Mouse (Mus musculus): ENCODE data around the gene Zfp458.
"Not testable (repeated sequence)": the region's sequence is repeated elsewhere in the genome, so short reads cannot be mapped to it uniquely, and the experiment has no call there.

GRCm38 (mm10) chr13:67269383-67270065 lies 8.7 kb downstream of the Zfp458 start:
- not testable (repeated sequence) for TF ChIP-seq POLR2A (IDR thresholded peaks at IDR 0.05; ENCODE audit: borderline replicate concordance, control insufficient read depth, low read depth, low read length); CTCF (IDR thresholded peaks at IDR 0.05; ENCODE audit: control insufficient read depth, insufficient read depth, low read length)
